Mouse (Mus musculus) liver, postnatal 0 days (tissue): ENCODE measurements around the gene Tatdn2. TPM values are rescaled to one million over a fixed set of nuclear protein-coding genes. Genes with fewer than 3 reads are reported as not detected.

Source experiments
- ATAC-seq: fragments of 200-750 bp; cut with Nextera tagmentation; 2 replicates; pipeline ENCODE4 v1.8.0; 2017; ENCODE audit warnings: mild to moderate bottlenecking, moderate library complexity
- DNase-seq: peaks from one replicate; pipeline ENCODE4 v3.0.0-alpha.2; 2016
- H3K27ac ChIP-seq: fragments of 300-500 bp; sonication (generic); 2 replicates; pipeline ENCODE4 v1.5.1; 2014; ENCODE audit warnings: antibody characterized with exemption, moderate library complexity, mild to moderate bottlenecking, low read depth
- H3K27me3 ChIP-seq: fragments of 300-500 bp; sonication (generic); 2 replicates; pipeline ENCODE4 v1.6.1; 2014; ENCODE audit warnings: low read length, control low read depth, mixed read lengths; ENCODE audit not compliant: insufficient read depth
- H3K36me3 ChIP-seq: fragments of 300-500 bp; sonication (generic); replicated peaks from 2 replicates; pipeline ENCODE4 v1.6.1; 2014; ENCODE audit warnings: mild to moderate bottlenecking, control low read depth, low read length, moderate library complexity, mixed read lengths; ENCODE audit not compliant: insufficient read depth
- H3K4me1 ChIP-seq: fragments of 300-500 bp; sonication (generic); 2 replicates; pipeline ENCODE4 v1.6.1; 2014; ENCODE audit warnings: antibody characterized with exemption, mild to moderate bottlenecking, control low read depth; ENCODE audit not compliant: insufficient read depth
- H3K4me2 ChIP-seq: fragments of 300-500 bp; sonication (generic); 2 replicates; pipeline ENCODE4 v1.6.1; 2014; ENCODE audit warnings: low read depth, mild to moderate bottlenecking, low read length, moderate library complexity, mixed read lengths
- H3K4me3 ChIP-seq: fragments of 300-500 bp; sonication (generic); 2 replicates; pipeline ENCODE4 v1.5.1; 2014; ENCODE audit warnings: low read depth, low read length
- H3K9ac ChIP-seq: fragments of 300-500 bp; sonication (generic); replicated peaks from 2 replicates; pipeline ENCODE4 v1.6.1; 2014; ENCODE audit warnings: mild to moderate bottlenecking, moderate library complexity
- H3K9me3 ChIP-seq: fragments of 300-500 bp; sonication (generic); 2 replicates; pipeline ENCODE4 v1.6.1; 2016; ENCODE audit warnings: mild to moderate bottlenecking, control low read depth, low read length, mixed read lengths
- CTCF ChIP-seq: sonication (generic); IDR thresholded peaks from 2 replicates; pipeline ENCODE4 v1.5.1; 2016; ENCODE audit warnings: antibody characterized with exemption, low read depth
- EP300 ChIP-seq: IDR thresholded peaks from 2 replicates; pipeline ENCODE4 v1.6.1; 2016; ENCODE audit warnings: antibody characterized with exemption, low read depth, mild to moderate bottlenecking
- WGBS: fragments of 180-500 bp; shearing (Covaris S2); extraction: QIAGEN DNeasy Blood & Tissue Kit; methylation state at CpG from one replicate; pipeline ENCODE4 v1.1.7; 2014; ENCODE audit not compliant: insufficient replicate concordance; 5-methylcytosine and 5-hydroxymethylcytosine counted together
- polyA plus RNA-seq: library from polyadenylated mRNA; unstranded; fragments of >200 nt; fragmentation: Nextera tagmentation; extraction: Ambion mirVana; gene quantifications from 2 replicates; pipeline ENCODE4 v1.2.1, GENCODE M21; 2015

Gene Tatdn2
- polyA plus RNA-seq, 1 experiment from 2014 or later = 0.83 TPM

GRCm38 (mm10) chr6:113654753-113655397 is 42.0 kb upstream of the Tatdn2 start:
- ATAC-seq (0 out of 2 replicates have a peak, but pooled peaks have one; percentile 16), DNase-seq (peak; percentile 50)
- Histone ChIP-seq H3K36me3 (no peaks in the 10 kb centered on the region; the same call in 1 of the 2 replicates), H3K9ac (0 out of 2 replicates have a peak overlapping the region, but pooled peaks have one; percentile 26), H3K9me3 (no peaks in the 10 kb centered on the region), H3K4me3 (no peak overlapping the region), H3K27me3 (no peaks in the 10 kb centered on the region), H3K4me2 (no peak overlapping the region), H3K4me1 (peaks cover 43% of the 10 kb centered on the region), H3K27ac (peak overlapping the region; percentile 55; the same call in 1 of the 2 replicates)
- no peak for TF ChIP-seq CTCF
- no peak for TF ChIP-seq EP300
- whole genome bisulfite sequencing = 57% methylated on average over 15 of the region's 16 CpGs

GRCm38 (mm10) chr6:113655475-113655874 is 41.4 kb upstream of the Tatdn2 start:
- H3K27ac ChIP-seq = 0 out of 2 replicates have a peak overlapping the region, but pooled peaks have one; percentile 55
- no peak for TF ChIP-seq CTCF
- no peak for TF ChIP-seq EP300
- WGBS = 83% methylated on average over 3 of the region's 3 CpGs

GRCm38 (mm10) chr6:113656847-113657246 is 40.0 kb upstream of the Tatdn2 start:
- Histone ChIP-seq H3K27me3 (no peaks in the 10 kb centered on the region), H3K4me2 (no peak overlapping the region), H3K4me1 (peaks cover 51% of the 10 kb centered on the region), H3K27ac (peak overlapping the region; percentile 74), H3K36me3 (no peaks in the 10 kb centered on the region), H3K9ac (no peak overlapping the region), H3K4me3 (no peak overlapping the region), H3K9me3 (no peaks in the 10 kb centered on the region)
- 67% methylated on average over 6 of the region's 6 CpGs for WGBS
- peak; percentile 65 for TF ChIP-seq EP300
- TF ChIP-seq CTCF = no peak
- DNase-seq = peak; percentile 51
- peak; percentile 92 for ATAC-seq

More at GRCm38 (mm10) chr6:113655475-113655874, 41.4 kb upstream of the Tatdn2 start:
- ATAC-seq (no peak), DNase-seq (no peak)
- H3K4me2 ChIP-seq = no peak overlapping the region
- no peak overlapping the region for H3K4me3 ChIP-seq
- no peak overlapping the region for H3K9ac ChIP-seq
- peaks cover 44% of the 10 kb centered on the region for H3K4me1 ChIP-seq
- no peaks in the 10 kb centered on the region for H3K9me3 ChIP-seq
- H3K36me3 ChIP-seq = no peaks in the 10 kb centered on the region; the same call in 1 of the 2 replicates
- no peaks in the 10 kb centered on the region for H3K27me3 ChIP-seq

- no peak overlapping the region for H3K9ac ChIP-seq
- no peak for TF ChIP-seq CTCF
- TF ChIP-seq EP300 = no peak
- peaks cover 4% of the 10 kb centered on the region; the same call in 1 of the 2 replicates for H3K9me3 ChIP-seq
- H3K4me3 ChIP-seq = no peak overlapping the region
- no peak overlapping the region for H3K4me2 ChIP-seq
- ATAC-seq (no peak), DNase-seq (no peak)
- peaks cover 61% of the 10 kb centered on the region for H3K4me1 ChIP-seq
- no peak overlapping the region; the same call in 1 of the 2 replicates for H3K27ac ChIP-seq
- H3K36me3 ChIP-seq = no peaks in the 10 kb centered on the region
- no peaks in the 10 kb centered on the region for H3K27me3 ChIP-seq
- WGBS = 42% methylated on average over 3 of the region's 3 CpGs
Measured at GRCm38 (mm10) chr6:113658226-113658625, 38.6 kb upstream of the Tatdn2 start.

- no peak for TF ChIP-seq EP300
- TF ChIP-seq CTCF = no peak
- no peak overlapping the region for H3K4me3 ChIP-seq
- peak overlapping the region; percentile 36; the same call in 1 of the 2 replicates for H3K4me2 ChIP-seq
- 46% methylated on average over 8 of the region's 8 CpGs for WGBS
- no peaks in the 10 kb centered on the region for H3K36me3 ChIP-seq
- H3K9ac ChIP-seq = no peak overlapping the region; the same call in 1 of the 2 replicates
- ATAC-seq (no peak), DNase-seq (no peak)
- peak overlapping the region; percentile 86 for H3K27ac ChIP-seq
- no peaks in the 10 kb centered on the region for H3K27me3 ChIP-seq
- H3K9me3 ChIP-seq = peaks cover 4% of the 10 kb centered on the region; the same call in 1 of the 2 replicates
- peaks cover 52% of the 10 kb centered on the region for H3K4me1 ChIP-seq
Measured at GRCm38 (mm10) chr6:113659648-113660491, 37.0 kb upstream of the Tatdn2 start.
